8 mouse cellular contexts compared by ENCODE assay signal in genomic region chr3:40846957-40847017, GRCm38 (mm10). TPM values are rescaled to one million over a fixed set of nuclear protein-coding genes. Genes with fewer than 3 reads are reported as not detected.
DNase-seq lines count a peak whose midpoint lies in the region; ATAC-seq and TF ChIP-seq lines count a peak whose summit lies in the region.
"Not testable (repeated sequence)": the region's sequence is repeated elsewhere in the genome, so short reads cannot be mapped to it uniquely, and the experiment has no call there.

Gene Abhd18, plus strand, starts transcription at chr3:40846970.

- not testable (repeated sequence) for ATAC-seq in embryonic facial prominence, embryonic 11.5 days (replicated peaks; ENCODE audit: insufficient number of reproducible peaks, low FRiP score, low TSS enrichment, low read depth); intestine, postnatal 0 days; lung, embryonic 15.5 days (ENCODE audit: borderline replicate concordance, extremely low read depth, low FRiP score, low TSS enrichment); neural tube, embryonic 15.5 days (ENCODE audit: low FRiP score)

- peak within 1 kb of the TSS; percentile 30 for H3K4me3 ChIP-seq in C2C12 (ENCODE audit: insufficient read depth, poor library complexity, severe bottlenecking)
- H3K4me3 ChIP-seq in embryonic facial prominence, embryonic 11.5 days (ENCODE audit: low read depth, low read length), result peak within 1 kb of the TSS; percentile 44
- H3K4me3 ChIP-seq in gastrocnemius, adult 2 months, result peak within 1 kb of the TSS; percentile 80
- peak within 1 kb of the TSS; percentile 56 for H3K4me3 ChIP-seq in intestine, postnatal 0 days (ENCODE audit: low read depth, low read length)
- H3K4me3 ChIP-seq in lung, embryonic 15.5 days, result peak within 1 kb of the TSS; percentile 54
- peak within 1 kb of the TSS; percentile 52 for H3K4me3 ChIP-seq in neural tube, embryonic 15.5 days (replicated peaks)

- peak within 1 kb of the TSS; percentile 42 for H3K9ac ChIP-seq in embryonic facial prominence, embryonic 11.5 days (replicated peaks; ENCODE audit: low read length)
- peak within 1 kb of the TSS; percentile 46; the same call in 1 of the 2 replicates for H3K9ac ChIP-seq in intestine, postnatal 0 days (ENCODE audit: low read depth, low read length)
- H3K9ac ChIP-seq in lung, embryonic 15.5 days, result peak within 1 kb of the TSS; percentile 44
- H3K9ac ChIP-seq in neural tube, embryonic 15.5 days (replicated peaks), result peak within 1 kb of the TSS; percentile 55

- not testable (repeated sequence) for H3K79me2 ChIP-seq in C2C12 (ENCODE audit: control insufficient read depth, insufficient read depth)

- H3K79me3 ChIP-seq in C2C12 (ENCODE audit: low read depth), result not testable (repeated sequence)

- intact Hi-C loops in gastrocnemius, adult 2 months (cut with DNase I), result loop anchor here (2.0 kb wide), 1 partner anchor 46 kb away; the partner anchor contains the start of gene Plk4
- intact Hi-C loops in heart, postnatal 10 days (cut with DNase I), result loop anchor here (5.0 kb wide), 1 partner anchor 46 kb away; no protein-coding TSS in a partner anchor
- intact Hi-C loops in left cerebral cortex, postnatal 36 days (cut with DNase I), result loop anchor here (5.0 kb wide), 1 partner anchor 46 kb away; no protein-coding TSS in a partner anchor

- not testable (repeated sequence) for DNase-seq in embryonic facial prominence, embryonic 11.5 days (ENCODE audit: low spot score); gastrocnemius, adult 2 months; heart, postnatal 10 days; left cerebral cortex, postnatal 36 days (ENCODE audit: low spot score in 2 of 2)

- not testable (repeated sequence) for TF ChIP-seq CTCF in C2C12 (IDR thresholded peaks at IDR 0.05; ENCODE audit: control insufficient read depth, insufficient read depth, insufficient read length); gastrocnemius, adult 2 months (IDR thresholded peaks at IDR 0.05); intestine, postnatal 0 days (IDR thresholded peaks at IDR 0.05; ENCODE audit: low read depth)

- H3K9me3 ChIP-seq in embryonic facial prominence, embryonic 11.5 days (replicated peaks; ENCODE audit: control insufficient read depth, low read length); intestine, postnatal 0 days (ENCODE audit: control insufficient read depth); lung, embryonic 15.5 days; neural tube, embryonic 15.5 days (replicated peaks): not testable (repeated sequence)

- H3ac ChIP-seq in C2C12 (ENCODE audit: control insufficient read depth, insufficient read length, low read depth), result not testable (repeated sequence)

- not testable (repeated sequence) for H3K36me3 ChIP-seq in C2C12 (ENCODE audit: control insufficient read depth, insufficient read depth); embryonic facial prominence, embryonic 11.5 days (replicated peaks; ENCODE audit: control insufficient read depth, insufficient read depth, low read depth, low read length); intestine, postnatal 0 days (ENCODE audit: control insufficient read depth, insufficient read depth); lung, embryonic 15.5 days; neural tube, embryonic 15.5 days

- WGBS in embryonic facial prominence, embryonic 11.5 days, result no CpG with 5 or more reads among the region's 4 CpGs
- no CpG with 5 or more reads among the region's 4 CpGs for WGBS in intestine, postnatal 0 days
- 0% methylated on average over 2 of the region's 4 CpGs for WGBS in lung, embryonic 15.5 days
- 0% methylated on average over 1 of the region's 4 CpGs for WGBS in neural tube, embryonic 15.5 days

- H3K4me2 ChIP-seq in embryonic facial prominence, embryonic 11.5 days (ENCODE audit: low read depth, low read length), result peak within 1 kb of the TSS; percentile 63
- peak within 1 kb of the TSS; percentile 78 for H3K4me2 ChIP-seq in intestine, postnatal 0 days (replicated peaks; ENCODE audit: low read depth)
- H3K4me2 ChIP-seq in lung, embryonic 15.5 days, result peak within 1 kb of the TSS; percentile 77
- peak within 1 kb of the TSS; percentile 68 for H3K4me2 ChIP-seq in neural tube, embryonic 15.5 days

- not testable (repeated sequence) for H3K27me3 ChIP-seq in C2C12 (ENCODE audit: control insufficient read depth, insufficient read depth, insufficient read length); embryonic facial prominence, embryonic 11.5 days (ENCODE audit: control insufficient read depth, insufficient read depth, low read length); intestine, postnatal 0 days (replicated peaks; ENCODE audit: control insufficient read depth, insufficient read depth, low read length); lung, embryonic 15.5 days; neural tube, embryonic 15.5 days (replicated peaks)

- H3K4me1 ChIP-seq in embryonic facial prominence, embryonic 11.5 days (ENCODE audit: control insufficient read depth, insufficient read depth, low read length); intestine, postnatal 0 days (replicated peaks; ENCODE audit: control insufficient read depth, insufficient read depth, low read length); lung, embryonic 15.5 days; neural tube, embryonic 15.5 days: not testable (repeated sequence)

- H3K27ac ChIP-seq in embryonic facial prominence, embryonic 11.5 days (replicated peaks; ENCODE audit: low read depth, low read length), result not testable (repeated sequence)
- peak within 1 kb of the TSS; percentile 89 for H3K27ac ChIP-seq in gastrocnemius, adult 2 months
- H3K27ac ChIP-seq in intestine, postnatal 0 days (ENCODE audit: low read depth, low read length), result peak within 1 kb of the TSS; percentile 78
- peak within 1 kb of the TSS; percentile 55 for H3K27ac ChIP-seq in lung, embryonic 15.5 days
- peak within 1 kb of the TSS; percentile 83 for H3K27ac ChIP-seq in neural tube, embryonic 15.5 days (replicated peaks)

RNA-seq across cellular contexts. Expression of gene Abhd18, which starts in this region (rescaled TPM):
- 0.47 TPM for polyA plus RNA-seq in C2C12 (2012; fragmentation: generic; extraction: Trizol)
- polyA plus RNA-seq in embryonic facial prominence, embryonic 11.5 days (2014; fragmentation: Nextera tagmentation; extraction: Ambion mirVana), result 3.0 and 5.1 TPM in 2 replicates
- total RNA-seq in gastrocnemius, adult 2 months (2021), result 10 to 100 TPM; 12.3 to 44.5 TPM
- 10 to 100 TPM; 40.9 to 47.8 TPM for total RNA-seq in heart, postnatal 10 days (2021)
- 10.3 and 11.9 TPM in 2 replicates for polyA plus RNA-seq in intestine, postnatal 0 days (2015; fragmentation: Nextera tagmentation; extraction: Ambion mirVana)
- total RNA-seq in left cerebral cortex, postnatal 36 days (2021), result 10 to 100 TPM; 10.2 to 13.7 TPM
- 6.5 and 6.8 TPM in 2 replicates for polyA plus RNA-seq in lung, embryonic 15.5 days (2015; fragmentation: Nextera tagmentation; extraction: Ambion mirVana)
- 17.2 and 19.2 TPM in 2 replicates for polyA plus RNA-seq in neural tube, embryonic 15.5 days (2015; fragmentation: Nextera tagmentation; extraction: Ambion mirVana)

Comparison
In these comparisons a context has a peak if more than half of its experiments do, and no peak if none do; other contexts are left out.
1. H3K4me3 ChIP-seq: peak in every context shown above with its lines; median percentile 80 in gastrocnemius, adult 2 months; 56 in intestine, postnatal 0 days; 54 in lung, embryonic 15.5 days; 52 in neural tube, embryonic 15.5 days; 44 in embryonic facial prominence, embryonic 11.5 days; 30 in C2C12.